Mouse (Mus musculus): ENCODE data around the gene C130032M10Rik. TPM values are rescaled to one million over a fixed set of nuclear protein-coding genes. Genes with fewer than 3 reads are reported as not detected.

Gene C130032M10Rik
- not detected in 2 replicates for polyA plus RNA-seq (2011; ENCODE audit: insufficient read depth, insufficient read length, low replicate concordance, missing spikeins)

DNA sequence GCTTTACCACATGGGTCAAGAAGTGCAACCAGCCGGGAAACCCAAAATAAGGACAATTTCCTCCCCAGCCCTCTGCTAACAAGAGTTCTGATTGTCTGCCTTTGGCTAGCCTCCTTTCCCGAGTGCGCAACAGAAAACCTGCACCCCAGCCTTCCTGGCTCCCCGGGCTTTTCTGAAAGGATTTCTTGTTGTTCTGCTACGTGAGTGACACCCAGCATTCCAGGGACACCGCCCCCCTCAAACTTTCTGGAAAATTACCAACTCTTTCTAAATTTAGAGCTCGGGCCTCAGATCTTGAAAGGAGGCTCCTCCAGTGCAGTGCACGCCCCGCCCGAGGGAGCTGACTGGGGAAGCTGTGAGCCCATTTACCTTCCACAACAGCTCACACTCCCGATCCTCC is at the start of gene C130032M10Rik:
Gene C130032M10Rik (plus strand): TSS at position 334 of the 400 bp plus-strand sequence.
- WGBS: 72% methylated on average over 11 of the region's 11 CpGs
- no peak within 1 kb of the TSS for H3K4me3 ChIP-seq (replicated peaks; ENCODE audit: control insufficient read depth, low read depth, low read length)
- H3K4me1 ChIP-seq (ENCODE audit: control insufficient read depth, insufficient read depth, low read length): no peaks in the 10 kb centered on the region
- H3K27ac ChIP-seq (ENCODE audit: control insufficient read depth, insufficient read depth, low read depth, low read length, poor library complexity): no peak within 1 kb of the TSS
- TF ChIP-seq POLR2A (IDR thresholded peaks at IDR 0.05; ENCODE audit: borderline replicate concordance, control insufficient read depth, low read depth, low read length): no peak
- no peak for TF ChIP-seq CTCF (IDR thresholded peaks at IDR 0.05; ENCODE audit: control insufficient read depth, insufficient read depth, low read length)

DNA sequence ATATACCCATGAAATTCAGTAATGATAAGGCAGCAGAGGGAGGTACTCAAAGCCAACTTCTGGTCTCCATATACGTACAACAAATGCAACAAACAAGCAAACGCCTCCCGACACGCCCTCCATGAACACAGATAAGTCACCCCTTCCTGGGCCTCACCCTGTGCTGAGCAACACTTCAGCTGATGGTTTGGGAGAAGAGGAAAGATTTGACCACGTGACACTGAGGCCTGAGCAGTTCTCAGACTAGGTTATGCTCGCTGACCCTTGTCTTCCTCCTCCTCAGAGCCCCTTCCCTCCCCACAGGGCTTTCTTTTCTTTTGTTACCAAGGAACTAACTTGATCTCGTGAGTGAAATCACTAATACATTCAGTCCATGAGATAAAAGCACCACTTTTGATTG is 48.6 kb upstream of the C130032M10Rik start:
- no peak overlapping the region for H3K27ac ChIP-seq (ENCODE audit: control insufficient read depth, insufficient read depth, low read depth, low read length, poor library complexity)
- TF ChIP-seq POLR2A (IDR thresholded peaks at IDR 0.05; ENCODE audit: borderline replicate concordance, control insufficient read depth, low read depth, low read length): no peak
- TF ChIP-seq CTCF (IDR thresholded peaks at IDR 0.05; ENCODE audit: control insufficient read depth, insufficient read depth, low read length): no peak
- H3K4me3 ChIP-seq (replicated peaks; ENCODE audit: control insufficient read depth, low read depth, low read length): no peak overlapping the region
- 72% methylated on average over 7 of the region's 7 CpGs for WGBS
- no peaks in the 10 kb centered on the region for H3K4me1 ChIP-seq (ENCODE audit: control insufficient read depth, insufficient read depth, low read length)

DNA sequence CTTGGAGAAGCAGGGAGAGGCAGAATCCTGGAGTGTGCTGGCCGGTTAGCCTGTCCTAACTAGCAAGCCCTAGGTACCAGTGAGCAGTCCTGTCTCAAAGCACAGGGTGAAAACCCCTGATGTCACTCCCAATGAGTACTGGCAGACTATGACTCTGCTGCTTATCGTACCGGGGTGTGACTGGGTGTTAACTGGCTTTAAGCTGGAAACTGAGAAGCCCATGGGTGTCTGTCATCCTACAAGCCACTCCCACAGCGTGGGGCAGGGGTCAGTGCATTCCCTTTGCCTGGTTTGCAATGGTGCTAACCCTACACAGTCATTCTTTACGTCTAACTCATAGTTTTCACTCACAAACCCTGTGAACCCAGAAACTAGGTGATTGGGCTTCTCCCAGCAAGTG is 47.3 kb upstream of the C130032M10Rik start:
- TF ChIP-seq CTCF (IDR thresholded peaks at IDR 0.05; ENCODE audit: control insufficient read depth, insufficient read depth, low read length) (no peak), POLR2A (IDR thresholded peaks at IDR 0.05; ENCODE audit: borderline replicate concordance, control insufficient read depth, low read depth, low read length) (no peak)
- no peak overlapping the region for H3K4me3 ChIP-seq (replicated peaks; ENCODE audit: control insufficient read depth, low read depth, low read length)
- no peaks in the 10 kb centered on the region for H3K4me1 ChIP-seq (ENCODE audit: control insufficient read depth, insufficient read depth, low read length)
- no peak overlapping the region for H3K27ac ChIP-seq (ENCODE audit: control insufficient read depth, insufficient read depth, low read depth, low read length, poor library complexity)
- 80% methylated on average over 5 of the region's 5 CpGs for WGBS

DNA sequence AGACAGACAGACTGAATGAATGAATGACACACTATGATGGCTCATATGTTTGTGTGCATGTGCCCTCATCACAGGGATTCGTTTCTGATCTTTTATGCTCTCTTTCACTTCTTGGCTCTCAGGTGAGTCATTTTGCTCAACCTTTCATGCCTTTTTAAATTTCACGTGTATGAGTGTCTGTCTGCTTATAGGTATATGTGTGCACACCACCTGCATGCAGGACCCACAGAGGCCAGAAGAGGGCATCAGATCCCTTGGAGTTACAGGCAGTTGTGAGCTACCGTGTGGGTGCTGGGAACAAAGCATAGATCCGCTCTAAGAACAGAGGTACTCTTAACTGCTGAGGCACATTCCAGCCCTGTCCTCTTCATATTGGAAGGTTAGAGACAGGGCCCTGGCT is 46.8 kb upstream of the C130032M10Rik start:
- WGBS: 85% methylated on average over 4 of the region's 4 CpGs
- TF ChIP-seq CTCF (IDR thresholded peaks at IDR 0.05; ENCODE audit: control insufficient read depth, insufficient read depth, low read length): no peak; the same call in 1 of the 2 replicates
- no peak overlapping the region for H3K27ac ChIP-seq (ENCODE audit: control insufficient read depth, insufficient read depth, low read depth, low read length, poor library complexity)

DNA sequence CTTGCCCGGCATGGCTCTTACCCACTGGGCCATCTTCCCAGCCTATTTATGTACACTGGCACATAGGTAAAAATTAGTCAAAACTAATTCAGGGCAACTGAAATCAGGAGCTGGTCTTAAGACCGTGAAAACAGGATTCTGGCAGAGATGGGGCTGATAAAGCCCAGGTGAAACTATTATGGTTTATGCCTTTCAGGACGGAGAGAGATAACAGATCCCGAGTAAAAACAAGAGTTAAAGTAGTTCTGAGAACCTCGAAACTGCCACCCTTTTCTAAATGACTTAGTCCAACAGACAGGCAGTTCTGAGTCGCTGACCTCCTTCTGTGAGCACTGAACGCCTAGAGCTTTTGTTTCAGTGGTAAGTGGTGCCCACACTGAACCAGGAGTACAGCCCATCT is 43.6 kb upstream of the C130032M10Rik start:
- Histone ChIP-seq H3K4me3 (replicated peaks; ENCODE audit: control insufficient read depth, low read depth, low read length) (no peak overlapping the region), H3K27ac (ENCODE audit: control insufficient read depth, insufficient read depth, low read depth, low read length, poor library complexity) (no peak overlapping the region), H3K4me1 (ENCODE audit: control insufficient read depth, insufficient read depth, low read length) (no peaks in the 10 kb centered on the region)
- 85% methylated on average over 7 of the region's 7 CpGs for WGBS
- TF ChIP-seq CTCF (IDR thresholded peaks at IDR 0.05; ENCODE audit: control insufficient read depth, insufficient read depth, low read length) (no peak), POLR2A (IDR thresholded peaks at IDR 0.05; ENCODE audit: borderline replicate concordance, control insufficient read depth, low read depth, low read length) (no peak)

More for the DNA sequence above, 46.8 kb upstream of the C130032M10Rik start:
- Histone ChIP-seq H3K4me1 (ENCODE audit: control insufficient read depth, insufficient read depth, low read length) (no peaks in the 10 kb centered on the region), H3K4me3 (replicated peaks; ENCODE audit: control insufficient read depth, low read depth, low read length) (no peak overlapping the region)

DNA sequence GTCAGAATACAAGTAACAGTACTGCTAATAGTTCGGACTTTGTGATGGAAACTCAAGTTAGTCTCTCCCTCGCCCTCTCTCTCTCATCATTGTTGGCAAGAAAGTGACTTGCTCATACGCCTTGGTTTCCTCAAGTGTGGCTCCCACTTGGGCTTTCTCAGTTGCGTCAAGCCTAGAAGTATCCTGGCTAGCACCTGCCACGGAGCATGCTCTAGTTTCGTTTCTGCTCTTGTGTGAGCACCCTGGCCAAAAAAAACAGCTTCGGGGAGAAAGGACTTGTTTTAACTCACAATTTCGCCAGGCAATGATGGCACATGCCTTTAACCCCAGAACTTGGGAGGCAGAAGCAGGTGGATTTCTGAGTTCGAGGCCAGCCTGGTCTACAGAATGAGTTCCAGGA is 38.5 kb upstream of the C130032M10Rik start:
- H3K4me1 ChIP-seq (ENCODE audit: control insufficient read depth, insufficient read depth, low read length): no peaks in the 10 kb centered on the region
- H3K27ac ChIP-seq (ENCODE audit: control insufficient read depth, insufficient read depth, low read depth, low read length, poor library complexity): no peak overlapping the region
- no peak for TF ChIP-seq CTCF (IDR thresholded peaks at IDR 0.05; ENCODE audit: control insufficient read depth, insufficient read depth, low read length)
- no peak for TF ChIP-seq POLR2A (IDR thresholded peaks at IDR 0.05; ENCODE audit: borderline replicate concordance, control insufficient read depth, low read depth, low read length)
- no peak overlapping the region for H3K4me3 ChIP-seq (replicated peaks; ENCODE audit: control insufficient read depth, low read depth, low read length)
- WGBS: 84% methylated on average over 9 of the region's 9 CpGs

DNA sequence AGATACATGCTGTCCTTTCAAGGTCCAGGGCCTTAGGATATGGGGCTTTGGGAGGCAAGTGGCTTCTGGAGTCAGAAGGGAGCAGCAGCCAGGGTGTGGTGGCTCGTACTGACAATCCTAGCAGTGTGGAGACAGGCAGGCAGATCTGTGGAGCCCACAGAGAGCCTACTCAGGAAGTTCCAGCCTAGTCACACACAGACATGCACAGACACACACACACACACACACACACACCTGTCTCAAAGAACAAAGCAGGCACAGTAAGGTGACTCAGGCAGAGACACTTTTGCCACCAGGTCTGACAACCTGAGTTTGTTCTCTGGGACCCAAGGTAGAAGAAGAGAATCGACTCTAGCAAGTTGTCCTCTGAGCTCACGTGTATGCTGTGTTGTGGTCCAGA is 34.6 kb upstream of the C130032M10Rik start:
- H3K4me1 ChIP-seq (ENCODE audit: control insufficient read depth, insufficient read depth, low read length): no peaks in the 10 kb centered on the region
- TF ChIP-seq CTCF (IDR thresholded peaks at IDR 0.05; ENCODE audit: control insufficient read depth, insufficient read depth, low read length) (no peak), POLR2A (IDR thresholded peaks at IDR 0.05; ENCODE audit: borderline replicate concordance, control insufficient read depth, low read depth, low read length) (no peak)
- no peak overlapping the region for H3K4me3 ChIP-seq (replicated peaks; ENCODE audit: control insufficient read depth, low read depth, low read length)
- H3K27ac ChIP-seq (ENCODE audit: control insufficient read depth, insufficient read depth, low read depth, low read length, poor library complexity): no peak overlapping the region
- WGBS: 67% methylated on average over 3 of the region's 3 CpGs

DNA sequence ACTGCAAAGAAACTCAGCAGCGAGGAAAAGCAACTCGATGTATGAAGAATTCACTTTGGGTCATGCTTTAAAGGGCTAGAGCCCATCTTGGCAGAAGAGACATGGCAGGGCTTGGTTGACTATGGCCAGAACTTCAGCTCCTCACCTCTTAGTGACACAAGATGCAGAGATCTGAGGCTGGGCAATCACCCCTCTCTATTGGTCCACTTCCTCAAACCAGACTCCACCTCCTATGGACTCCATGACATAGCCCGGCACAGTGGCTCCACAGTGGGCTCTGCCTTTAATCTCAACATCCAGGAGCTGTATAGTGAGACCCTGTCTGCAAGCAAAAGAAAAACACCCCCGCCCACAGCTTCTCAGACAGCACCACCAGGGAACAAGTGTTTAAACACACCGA is 30.7 kb upstream of the C130032M10Rik start:
- Histone ChIP-seq H3K4me3 (replicated peaks; ENCODE audit: control insufficient read depth, low read depth, low read length) (no peak overlapping the region), H3K27ac (ENCODE audit: control insufficient read depth, insufficient read depth, low read depth, low read length, poor library complexity) (no peak overlapping the region), H3K4me1 (ENCODE audit: control insufficient read depth, insufficient read depth, low read length) (no peaks in the 10 kb centered on the region)
- 61% methylated on average over 5 of the region's 5 CpGs for WGBS
- TF ChIP-seq POLR2A (IDR thresholded peaks at IDR 0.05; ENCODE audit: borderline replicate concordance, control insufficient read depth, low read depth, low read length): no peak
- TF ChIP-seq CTCF (IDR thresholded peaks at IDR 0.05; ENCODE audit: control insufficient read depth, insufficient read depth, low read length): no peak

DNA sequence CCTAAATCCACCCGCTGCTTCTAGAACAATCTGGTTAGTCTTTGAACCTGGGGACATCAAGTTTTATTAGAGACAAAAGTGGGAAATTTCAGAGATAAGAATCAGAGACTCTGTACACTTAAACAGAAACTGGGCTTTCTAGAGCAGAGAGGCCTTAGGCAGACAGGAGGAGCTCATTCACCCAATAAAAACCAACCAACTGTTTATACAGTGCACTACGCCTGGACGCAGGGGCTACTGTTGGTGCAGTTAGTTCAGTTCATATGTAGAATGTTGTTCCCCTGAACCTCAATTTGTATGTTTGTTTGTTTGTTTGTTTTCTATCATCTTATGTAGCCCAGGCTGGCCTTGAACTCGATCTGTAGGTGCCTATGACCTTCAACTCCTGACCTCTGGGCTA is 28.7 kb upstream of the C130032M10Rik start:
- no peaks in the 10 kb centered on the region for H3K4me1 ChIP-seq (ENCODE audit: control insufficient read depth, insufficient read depth, low read length)
- no peak overlapping the region for H3K27ac ChIP-seq (ENCODE audit: control insufficient read depth, insufficient read depth, low read depth, low read length, poor library complexity)
- 84% methylated on average over 4 of the region's 4 CpGs for WGBS
- TF ChIP-seq POLR2A (IDR thresholded peaks at IDR 0.05; ENCODE audit: borderline replicate concordance, control insufficient read depth, low read depth, low read length): no peak
- H3K4me3 ChIP-seq (replicated peaks; ENCODE audit: control insufficient read depth, low read depth, low read length): no peak overlapping the region

All from bone marrow, adult 2 months (tissue).